Mouse (Mus musculus): ENCODE results near the gene Glb1. TPM values are rescaled to one million over a fixed set of nuclear protein-coding genes. Genes with fewer than 3 reads are reported as not detected.
A peak's percentile ranks its signal among the peaks of the same experiment; 100 is the strongest.

The Glb1 gene
- total RNA-seq, 4 experiments from 2014 or later = 2.7 to 3.4 (median 3.0) TPM

DNA sequence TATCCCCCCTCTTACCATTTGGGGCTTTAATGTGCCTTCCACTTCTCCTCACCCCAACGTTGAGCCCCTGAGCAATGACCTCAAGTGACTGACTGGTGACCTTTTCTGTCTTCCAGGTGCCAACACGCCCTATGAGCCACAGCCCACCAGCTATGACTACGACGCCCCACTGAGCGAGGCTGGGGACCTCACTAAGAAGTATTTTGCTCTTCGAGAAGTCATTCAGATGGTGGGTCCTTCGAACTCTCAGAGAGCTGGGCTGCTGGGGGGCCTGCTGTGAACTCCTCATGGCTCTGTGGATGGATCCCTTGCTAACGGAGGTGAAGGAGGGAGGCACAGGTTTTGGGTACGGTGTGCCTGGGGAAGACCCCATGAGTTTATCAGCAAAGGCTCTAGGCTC is 42.0 kb downstream of the Glb1 start:
- DNase-seq (ENCODE audit: low spot score in 2 of 2) = no peak

DNA sequence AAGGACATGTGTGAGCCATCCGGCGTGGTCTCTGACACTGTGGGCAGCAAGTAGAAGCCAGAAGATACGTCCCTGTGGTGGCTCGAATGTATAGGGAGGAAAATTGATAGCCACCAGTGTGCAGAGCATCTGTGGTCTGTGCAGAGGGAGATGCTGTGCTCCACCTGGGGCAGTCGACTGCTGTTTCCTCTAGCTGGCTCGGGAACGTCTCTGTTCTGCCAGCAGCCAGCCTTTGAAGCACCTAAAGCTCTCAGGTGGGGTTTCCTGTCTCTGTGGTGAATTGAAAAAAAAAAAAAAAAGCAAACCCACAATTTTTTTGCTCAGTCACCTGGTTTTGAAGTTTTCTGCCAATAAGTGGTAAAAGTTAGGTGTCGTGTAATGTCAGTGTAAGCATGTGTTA is 42.5 kb downstream of the Glb1 start:
- DNase-seq (ENCODE audit: low spot score in 2 of 2) = no peak

DNA sequence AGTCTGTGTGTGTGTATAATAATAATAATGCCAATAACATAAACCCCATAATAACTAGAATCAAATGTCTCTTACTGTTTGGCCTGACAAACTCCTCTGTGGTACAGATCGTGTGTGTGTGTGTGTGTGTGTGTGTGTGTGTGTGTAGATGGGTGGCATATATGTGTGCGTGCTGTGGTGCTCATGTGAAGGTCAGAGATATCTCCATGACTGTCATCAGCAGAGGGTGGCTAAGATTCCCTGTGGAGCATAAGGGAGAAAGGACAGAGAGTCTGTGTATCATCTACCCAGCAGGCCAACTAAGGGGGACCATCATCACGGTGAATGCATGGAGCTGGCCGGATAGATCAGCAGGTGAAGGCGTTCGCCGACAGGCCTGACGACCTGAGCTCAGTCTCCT is 46.0 kb downstream of the Glb1 start:
- no peak for DNase-seq (ENCODE audit: low spot score in 2 of 2)

DNA sequence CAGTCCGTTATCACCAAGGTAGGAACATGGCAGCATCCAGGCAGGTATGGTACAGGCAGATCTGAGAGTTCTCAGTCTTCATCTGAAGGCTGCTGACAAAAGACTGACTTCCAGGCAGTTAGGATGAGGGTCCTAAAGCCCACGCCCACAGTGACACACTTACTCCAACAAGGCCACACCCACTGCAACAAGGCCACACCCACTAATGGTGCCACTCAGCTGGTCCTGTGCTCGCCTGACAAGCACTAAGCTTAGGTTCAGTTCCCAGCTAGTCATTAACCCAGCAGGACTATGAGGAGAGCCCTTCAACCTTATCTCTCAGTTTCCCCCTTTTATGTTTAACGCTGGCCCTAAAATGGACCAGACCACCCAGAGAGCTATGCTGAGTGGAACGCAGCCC is 47.8 kb downstream of the Glb1 start:
- DNase-seq (ENCODE audit: low spot score in 2 of 2) = no peak

DNA sequence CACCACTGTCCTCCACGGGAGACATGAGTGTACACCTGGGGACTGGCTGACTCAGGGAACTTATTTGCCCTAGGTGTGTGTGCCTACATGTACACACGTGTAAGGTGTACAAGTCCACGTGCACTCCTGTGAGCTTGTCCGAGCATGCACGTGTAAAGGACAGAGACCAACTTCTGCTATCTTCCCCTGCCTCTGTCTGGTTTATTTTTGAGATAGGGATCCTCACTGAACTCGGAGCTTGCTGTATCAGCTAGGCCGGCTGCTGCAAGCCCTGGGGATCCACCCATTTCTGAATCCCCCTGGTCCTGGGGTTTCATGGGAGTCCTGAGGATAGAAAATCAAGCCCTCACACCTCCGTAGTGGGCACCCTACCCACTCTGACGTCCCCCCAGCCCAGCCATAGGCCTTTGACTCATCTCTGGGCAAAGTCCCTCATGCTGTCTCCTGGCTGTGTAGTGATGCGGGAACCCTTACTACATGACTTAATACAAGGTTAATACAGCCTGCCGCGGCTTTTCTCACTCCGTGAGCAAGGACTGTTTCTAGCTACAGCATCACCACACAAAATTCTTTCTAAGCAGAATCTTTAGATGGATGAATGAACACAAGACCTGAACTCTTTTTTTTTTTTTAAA is 48.4 kb downstream of the Glb1 start:
- DNase-seq (ENCODE audit: low spot score in 2 of 2) = no peak

DNA sequence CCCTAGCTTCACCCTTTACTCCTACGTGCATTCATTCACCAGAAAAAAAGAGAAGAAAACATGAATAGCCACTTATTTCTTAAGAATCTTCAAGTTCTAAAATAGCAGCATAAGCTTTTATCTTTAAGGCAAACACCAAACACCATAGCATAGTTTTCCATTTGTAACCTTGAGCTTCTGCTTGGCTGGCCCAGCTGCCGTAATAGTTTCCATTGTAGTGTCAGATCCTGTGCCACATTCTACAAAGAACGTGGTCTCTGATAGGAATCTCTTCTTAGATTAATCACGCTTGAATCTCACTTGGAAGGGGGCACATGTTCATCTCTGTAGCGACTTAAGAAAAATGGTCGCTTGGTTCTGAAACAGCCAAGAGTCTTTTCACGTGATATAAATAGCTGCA is 50.7 kb downstream of the Glb1 start:
- DNase-seq (ENCODE audit: low spot score in 2 of 2) = no peak

DNA sequence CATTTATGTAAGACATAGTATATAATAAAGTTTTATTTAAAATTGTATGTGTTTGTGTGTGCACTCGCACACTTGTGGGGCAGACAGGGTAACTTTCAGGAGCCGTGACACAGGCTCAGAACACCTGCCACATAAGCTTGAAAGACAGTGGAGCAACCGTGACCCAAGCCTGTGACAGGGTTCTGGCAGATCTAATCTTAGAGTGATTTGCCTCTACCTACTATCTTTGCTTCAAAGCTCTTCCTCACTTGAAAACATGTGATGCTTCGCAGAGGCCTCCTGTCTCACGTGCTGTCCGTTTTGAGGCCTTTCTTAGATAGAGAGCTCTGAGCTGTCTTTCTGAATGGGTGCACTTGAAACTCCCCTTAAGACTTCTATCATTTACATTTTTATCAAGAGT is 51.5 kb downstream of the Glb1 start:
- DNase-seq (ENCODE audit: low spot score in 2 of 2) = no peak

DNA sequence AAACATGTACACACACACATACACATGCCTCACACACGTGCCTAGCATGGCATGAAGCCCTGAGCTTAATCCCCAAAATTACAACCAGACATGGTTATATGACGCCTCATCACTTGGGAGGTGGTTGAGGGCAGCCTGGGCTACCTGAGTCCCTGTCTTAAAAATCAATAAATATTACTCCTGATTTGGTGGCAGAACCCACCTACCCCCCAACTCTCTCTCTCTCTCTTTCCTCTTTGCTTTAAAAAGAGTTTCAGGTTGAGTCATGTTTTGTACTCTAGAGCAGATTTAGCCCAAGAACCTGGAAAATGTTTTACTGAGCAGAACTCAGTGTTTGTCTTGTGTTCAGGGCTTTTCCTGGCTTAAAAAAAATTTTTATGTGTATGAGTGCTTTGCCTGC is 54.5 kb downstream of the Glb1 start:
- DNase-seq (ENCODE audit: low spot score in 2 of 2) = no peak

DNA sequence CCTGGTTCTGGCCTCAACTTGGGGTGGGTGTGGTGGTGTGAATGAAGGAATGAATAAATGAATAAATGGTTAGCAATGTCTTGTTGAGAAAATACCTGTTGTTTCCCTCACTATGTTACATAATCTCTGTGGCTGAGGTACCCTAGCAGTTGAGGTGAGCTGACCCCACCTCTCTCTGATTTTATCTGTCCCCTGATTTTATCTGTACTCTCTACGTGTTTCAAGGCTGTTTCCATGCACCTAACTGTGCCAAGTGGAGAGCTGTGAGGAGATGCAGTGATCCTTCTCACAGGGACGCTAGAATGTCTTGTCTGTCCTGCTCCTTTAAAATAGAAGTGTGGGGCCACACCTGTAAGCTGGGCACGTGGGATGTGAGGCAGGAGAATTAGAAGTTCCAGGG is 57.6 kb downstream of the Glb1 start:
- no peak for DNase-seq (ENCODE audit: low spot score in 2 of 2)

DNA sequence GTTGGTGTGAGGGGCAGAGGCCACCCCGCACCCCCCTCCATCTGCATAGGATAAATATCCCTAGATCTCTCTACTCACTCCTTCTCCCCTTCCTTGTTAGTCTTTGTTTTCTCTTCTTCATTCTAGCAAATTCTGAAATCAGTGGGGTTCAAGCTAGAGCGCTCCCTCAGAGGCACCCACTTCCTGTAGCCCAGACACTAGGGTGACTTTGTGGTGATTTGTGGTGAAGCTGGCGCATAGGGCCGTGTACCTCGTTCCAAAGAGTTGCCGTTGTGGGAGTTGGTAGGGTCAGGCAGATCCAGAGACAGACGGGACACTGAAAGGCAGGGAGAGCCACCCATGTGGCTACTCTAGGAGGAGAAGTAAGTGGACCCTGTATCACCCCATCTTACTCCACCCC is 61.7 kb downstream of the Glb1 start:
- no peak for DNase-seq (ENCODE audit: low spot score in 2 of 2)

DNA sequence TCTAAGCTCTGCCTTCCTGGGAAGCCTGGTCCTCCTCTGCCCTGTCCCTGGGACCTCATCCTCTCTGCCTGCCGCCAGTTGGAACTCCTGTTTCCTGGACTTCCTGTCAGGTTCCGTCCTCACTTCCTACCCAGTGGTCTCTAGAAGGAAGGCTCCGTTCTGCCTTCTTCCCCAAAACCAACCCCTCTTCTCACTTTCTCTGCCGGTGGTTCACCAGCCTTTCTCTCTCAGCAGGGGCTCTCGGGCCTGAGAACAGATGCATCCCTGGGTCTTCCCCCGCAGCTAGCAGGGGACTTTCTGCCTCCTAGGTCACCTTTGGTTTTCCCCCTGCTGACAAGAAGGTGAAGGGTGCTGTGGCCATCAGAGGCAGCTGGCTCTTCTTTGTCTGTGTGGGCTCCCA is 64.6 kb downstream of the Glb1 start:
- no peak for DNase-seq (ENCODE audit: low spot score in 2 of 2)

DNA sequence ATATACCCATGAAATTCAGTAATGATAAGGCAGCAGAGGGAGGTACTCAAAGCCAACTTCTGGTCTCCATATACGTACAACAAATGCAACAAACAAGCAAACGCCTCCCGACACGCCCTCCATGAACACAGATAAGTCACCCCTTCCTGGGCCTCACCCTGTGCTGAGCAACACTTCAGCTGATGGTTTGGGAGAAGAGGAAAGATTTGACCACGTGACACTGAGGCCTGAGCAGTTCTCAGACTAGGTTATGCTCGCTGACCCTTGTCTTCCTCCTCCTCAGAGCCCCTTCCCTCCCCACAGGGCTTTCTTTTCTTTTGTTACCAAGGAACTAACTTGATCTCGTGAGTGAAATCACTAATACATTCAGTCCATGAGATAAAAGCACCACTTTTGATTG is 66.0 kb downstream of the Glb1 start:
- DNase-seq (ENCODE audit: low spot score in 2 of 2) = no peak

DNA sequence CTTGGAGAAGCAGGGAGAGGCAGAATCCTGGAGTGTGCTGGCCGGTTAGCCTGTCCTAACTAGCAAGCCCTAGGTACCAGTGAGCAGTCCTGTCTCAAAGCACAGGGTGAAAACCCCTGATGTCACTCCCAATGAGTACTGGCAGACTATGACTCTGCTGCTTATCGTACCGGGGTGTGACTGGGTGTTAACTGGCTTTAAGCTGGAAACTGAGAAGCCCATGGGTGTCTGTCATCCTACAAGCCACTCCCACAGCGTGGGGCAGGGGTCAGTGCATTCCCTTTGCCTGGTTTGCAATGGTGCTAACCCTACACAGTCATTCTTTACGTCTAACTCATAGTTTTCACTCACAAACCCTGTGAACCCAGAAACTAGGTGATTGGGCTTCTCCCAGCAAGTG is 67.3 kb downstream of the Glb1 start:
- no peak for DNase-seq (ENCODE audit: low spot score in 2 of 2)

DNA sequence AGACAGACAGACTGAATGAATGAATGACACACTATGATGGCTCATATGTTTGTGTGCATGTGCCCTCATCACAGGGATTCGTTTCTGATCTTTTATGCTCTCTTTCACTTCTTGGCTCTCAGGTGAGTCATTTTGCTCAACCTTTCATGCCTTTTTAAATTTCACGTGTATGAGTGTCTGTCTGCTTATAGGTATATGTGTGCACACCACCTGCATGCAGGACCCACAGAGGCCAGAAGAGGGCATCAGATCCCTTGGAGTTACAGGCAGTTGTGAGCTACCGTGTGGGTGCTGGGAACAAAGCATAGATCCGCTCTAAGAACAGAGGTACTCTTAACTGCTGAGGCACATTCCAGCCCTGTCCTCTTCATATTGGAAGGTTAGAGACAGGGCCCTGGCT is 67.8 kb downstream of the Glb1 start:
- no peak for DNase-seq (ENCODE audit: low spot score in 2 of 2)

DNA sequence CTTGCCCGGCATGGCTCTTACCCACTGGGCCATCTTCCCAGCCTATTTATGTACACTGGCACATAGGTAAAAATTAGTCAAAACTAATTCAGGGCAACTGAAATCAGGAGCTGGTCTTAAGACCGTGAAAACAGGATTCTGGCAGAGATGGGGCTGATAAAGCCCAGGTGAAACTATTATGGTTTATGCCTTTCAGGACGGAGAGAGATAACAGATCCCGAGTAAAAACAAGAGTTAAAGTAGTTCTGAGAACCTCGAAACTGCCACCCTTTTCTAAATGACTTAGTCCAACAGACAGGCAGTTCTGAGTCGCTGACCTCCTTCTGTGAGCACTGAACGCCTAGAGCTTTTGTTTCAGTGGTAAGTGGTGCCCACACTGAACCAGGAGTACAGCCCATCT is 71.0 kb downstream of the Glb1 start:
- DNase-seq (ENCODE audit: low spot score in 2 of 2) = no peak

DNA sequence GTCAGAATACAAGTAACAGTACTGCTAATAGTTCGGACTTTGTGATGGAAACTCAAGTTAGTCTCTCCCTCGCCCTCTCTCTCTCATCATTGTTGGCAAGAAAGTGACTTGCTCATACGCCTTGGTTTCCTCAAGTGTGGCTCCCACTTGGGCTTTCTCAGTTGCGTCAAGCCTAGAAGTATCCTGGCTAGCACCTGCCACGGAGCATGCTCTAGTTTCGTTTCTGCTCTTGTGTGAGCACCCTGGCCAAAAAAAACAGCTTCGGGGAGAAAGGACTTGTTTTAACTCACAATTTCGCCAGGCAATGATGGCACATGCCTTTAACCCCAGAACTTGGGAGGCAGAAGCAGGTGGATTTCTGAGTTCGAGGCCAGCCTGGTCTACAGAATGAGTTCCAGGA is 76.1 kb downstream of the Glb1 start:
- no peak for DNase-seq (ENCODE audit: low spot score in 2 of 2)

DNA sequence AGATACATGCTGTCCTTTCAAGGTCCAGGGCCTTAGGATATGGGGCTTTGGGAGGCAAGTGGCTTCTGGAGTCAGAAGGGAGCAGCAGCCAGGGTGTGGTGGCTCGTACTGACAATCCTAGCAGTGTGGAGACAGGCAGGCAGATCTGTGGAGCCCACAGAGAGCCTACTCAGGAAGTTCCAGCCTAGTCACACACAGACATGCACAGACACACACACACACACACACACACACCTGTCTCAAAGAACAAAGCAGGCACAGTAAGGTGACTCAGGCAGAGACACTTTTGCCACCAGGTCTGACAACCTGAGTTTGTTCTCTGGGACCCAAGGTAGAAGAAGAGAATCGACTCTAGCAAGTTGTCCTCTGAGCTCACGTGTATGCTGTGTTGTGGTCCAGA is 80.1 kb downstream of the Glb1 start:
- DNase-seq (ENCODE audit: low spot score in 2 of 2) = no peak

DNA sequence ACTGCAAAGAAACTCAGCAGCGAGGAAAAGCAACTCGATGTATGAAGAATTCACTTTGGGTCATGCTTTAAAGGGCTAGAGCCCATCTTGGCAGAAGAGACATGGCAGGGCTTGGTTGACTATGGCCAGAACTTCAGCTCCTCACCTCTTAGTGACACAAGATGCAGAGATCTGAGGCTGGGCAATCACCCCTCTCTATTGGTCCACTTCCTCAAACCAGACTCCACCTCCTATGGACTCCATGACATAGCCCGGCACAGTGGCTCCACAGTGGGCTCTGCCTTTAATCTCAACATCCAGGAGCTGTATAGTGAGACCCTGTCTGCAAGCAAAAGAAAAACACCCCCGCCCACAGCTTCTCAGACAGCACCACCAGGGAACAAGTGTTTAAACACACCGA is 83.9 kb downstream of the Glb1 start:
- DNase-seq (ENCODE audit: low spot score in 2 of 2) = no peak

DNA sequence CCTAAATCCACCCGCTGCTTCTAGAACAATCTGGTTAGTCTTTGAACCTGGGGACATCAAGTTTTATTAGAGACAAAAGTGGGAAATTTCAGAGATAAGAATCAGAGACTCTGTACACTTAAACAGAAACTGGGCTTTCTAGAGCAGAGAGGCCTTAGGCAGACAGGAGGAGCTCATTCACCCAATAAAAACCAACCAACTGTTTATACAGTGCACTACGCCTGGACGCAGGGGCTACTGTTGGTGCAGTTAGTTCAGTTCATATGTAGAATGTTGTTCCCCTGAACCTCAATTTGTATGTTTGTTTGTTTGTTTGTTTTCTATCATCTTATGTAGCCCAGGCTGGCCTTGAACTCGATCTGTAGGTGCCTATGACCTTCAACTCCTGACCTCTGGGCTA is 85.9 kb downstream of the Glb1 start:
- DNase-seq (ENCODE audit: low spot score in 2 of 2) = no peak

DNA sequence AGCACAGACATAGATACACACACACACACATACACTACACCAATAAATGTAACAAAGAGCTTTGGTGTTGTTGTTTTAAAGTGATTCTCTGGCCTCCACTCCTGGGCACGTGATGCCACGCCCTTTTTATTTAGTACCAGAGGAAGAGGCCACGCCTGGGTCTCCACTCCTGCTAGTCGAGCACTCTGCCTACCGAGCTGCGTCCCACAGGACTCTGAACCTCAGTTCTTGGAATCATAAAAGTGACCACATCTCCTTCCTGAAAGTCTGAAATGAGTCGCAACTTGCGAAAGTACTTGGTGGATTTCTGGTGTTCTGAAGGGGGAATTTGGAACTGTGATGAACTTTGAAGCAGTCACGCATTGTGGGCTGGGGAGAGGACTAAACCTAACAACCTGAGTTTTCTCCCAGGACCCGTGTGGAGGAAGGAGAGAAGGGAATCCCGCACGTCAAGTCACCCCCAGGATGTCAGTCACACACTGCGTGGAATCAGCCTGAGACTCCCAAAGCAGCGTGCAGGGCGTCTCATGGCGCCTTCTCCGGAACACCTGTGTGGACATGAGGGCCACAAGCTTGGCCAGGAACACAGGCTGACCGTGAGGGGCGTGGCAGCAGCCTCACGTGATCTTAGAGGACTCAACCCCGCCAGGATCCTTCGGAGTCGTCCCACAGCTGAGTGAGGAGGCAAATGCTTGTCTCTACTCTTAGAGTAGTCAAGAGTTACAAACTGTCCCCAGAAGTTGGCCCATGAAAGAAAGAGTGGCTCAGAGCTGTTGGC is 86.8 kb downstream of the Glb1 start:
- no peak for DNase-seq (ENCODE audit: low spot score in 2 of 2)

DNA sequence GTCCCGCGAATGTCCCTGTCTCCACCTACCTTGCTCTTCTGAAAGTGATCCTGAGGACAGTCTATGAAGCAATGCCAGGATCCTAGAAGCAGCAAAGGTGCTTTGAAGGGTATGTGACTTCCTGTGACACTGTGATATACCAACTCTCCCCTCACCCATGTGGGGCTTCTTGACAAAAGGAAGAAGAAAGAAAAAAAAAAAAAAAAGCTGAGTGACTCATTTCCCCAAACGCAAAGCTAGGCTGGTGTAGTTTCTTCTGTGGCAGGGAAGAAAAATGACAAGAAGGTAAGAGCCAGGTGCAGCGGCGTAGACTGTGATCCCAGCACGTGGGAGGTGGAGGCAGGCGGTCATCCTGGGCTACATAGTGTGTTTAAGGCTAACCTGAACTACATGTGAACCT is 95.6 kb downstream of the Glb1 start:
- no peak for DNase-seq (ENCODE audit: low spot score in 2 of 2)

DNA sequence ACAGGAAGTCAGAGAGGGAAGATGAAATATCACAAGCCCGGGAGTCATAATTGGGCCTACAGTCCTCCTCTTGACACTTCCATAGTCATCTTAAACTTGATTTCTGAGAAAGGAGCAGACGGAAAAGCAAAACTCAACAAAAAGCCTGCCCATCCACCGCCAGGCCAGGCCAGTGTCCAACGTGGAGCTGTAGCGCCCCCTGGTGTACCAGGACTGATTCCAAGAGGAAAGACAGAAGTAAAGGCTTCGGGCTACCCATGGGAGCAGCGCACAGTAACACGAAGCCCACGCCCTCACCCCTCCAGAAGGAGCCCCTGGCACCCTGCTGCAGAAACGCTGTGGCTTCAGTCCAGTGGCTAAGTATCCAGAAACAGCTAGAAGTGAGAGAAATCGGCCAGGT is 97.3 kb downstream of the Glb1 start:
- DNase-seq (ENCODE audit: low spot score in 2 of 2) = peak; percentile 50 to 57

DNA sequence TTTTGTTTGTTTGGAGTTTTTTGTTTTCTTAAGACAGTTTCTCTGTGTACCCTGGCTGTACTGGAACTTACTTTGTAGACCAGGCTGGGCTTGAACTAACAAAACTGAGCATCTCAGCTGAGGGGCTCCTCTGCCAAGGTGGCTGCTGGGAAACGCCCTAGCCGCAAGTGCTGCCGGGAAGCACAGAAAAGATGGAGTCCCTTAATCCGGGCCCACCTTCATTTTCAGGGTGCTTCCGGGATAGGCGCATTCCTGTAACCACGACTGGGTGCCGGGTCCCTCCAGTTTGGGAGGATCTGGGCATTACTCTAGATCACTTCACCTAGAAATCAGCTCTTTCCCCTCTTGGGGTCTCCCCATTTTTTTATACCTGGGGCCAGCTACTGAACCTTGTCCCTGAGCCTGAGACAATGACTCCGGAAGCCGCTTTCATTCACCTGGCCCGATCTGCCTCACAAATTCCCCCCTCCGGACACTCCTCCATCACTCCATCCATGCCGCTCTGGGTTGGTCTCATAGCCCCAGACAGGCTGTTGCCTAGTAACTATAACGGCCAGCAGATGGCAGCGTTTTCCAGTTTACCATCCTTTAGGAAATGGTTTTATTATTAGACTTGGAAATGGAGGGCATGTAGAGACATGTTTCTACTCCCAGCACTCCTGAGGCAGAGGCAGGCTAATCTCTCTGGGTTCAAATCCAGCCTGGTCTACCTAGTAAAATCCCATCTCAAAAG is 99.1 kb downstream of the Glb1 start:
- DNase-seq (ENCODE audit: low spot score in 2 of 2) = peak in 1 of 2 experiments; percentile 10
